Mouse (Mus musculus): ENCODE data around the gene Tmem259.

Tmem259 gene

DNA sequence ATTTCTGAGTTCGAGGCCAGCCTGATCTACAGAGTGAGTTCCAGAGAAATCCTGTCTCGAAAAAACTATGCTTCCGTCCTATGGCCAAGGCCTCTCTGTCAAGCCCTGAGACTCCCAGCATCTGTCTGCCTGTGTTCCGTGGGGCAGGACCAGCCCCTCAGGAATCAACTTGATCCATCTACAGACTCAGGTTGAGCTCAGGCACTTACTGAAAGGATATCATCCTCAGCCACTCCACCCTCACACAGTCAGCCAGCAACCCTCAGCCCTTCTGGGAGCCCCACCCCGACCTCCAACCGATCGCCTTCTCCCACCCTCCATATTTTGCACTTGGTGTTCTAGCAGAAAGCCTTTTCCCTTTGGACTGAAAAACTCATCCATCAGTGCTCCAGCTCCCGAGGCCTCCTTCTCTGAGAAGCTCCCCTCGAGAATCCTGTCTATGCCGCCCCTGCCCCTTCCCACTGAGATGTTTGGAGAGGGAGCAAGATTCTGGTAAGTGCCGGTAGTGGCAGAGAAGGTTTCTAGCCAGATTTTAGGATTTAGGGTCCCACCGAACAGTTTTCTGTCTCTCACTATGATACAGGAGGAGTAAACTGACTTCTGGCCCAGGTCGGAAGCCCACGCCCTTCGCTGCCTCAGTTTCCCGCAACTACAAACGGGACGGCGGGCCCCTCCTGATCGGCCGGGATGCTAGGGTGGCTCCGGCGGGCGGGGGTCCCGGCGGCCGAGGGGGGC is 3.8 kb upstream of the Tmem259 start:
- no peak for DNase-seq (ENCODE audit: low read depth, low spot score)

DNA sequence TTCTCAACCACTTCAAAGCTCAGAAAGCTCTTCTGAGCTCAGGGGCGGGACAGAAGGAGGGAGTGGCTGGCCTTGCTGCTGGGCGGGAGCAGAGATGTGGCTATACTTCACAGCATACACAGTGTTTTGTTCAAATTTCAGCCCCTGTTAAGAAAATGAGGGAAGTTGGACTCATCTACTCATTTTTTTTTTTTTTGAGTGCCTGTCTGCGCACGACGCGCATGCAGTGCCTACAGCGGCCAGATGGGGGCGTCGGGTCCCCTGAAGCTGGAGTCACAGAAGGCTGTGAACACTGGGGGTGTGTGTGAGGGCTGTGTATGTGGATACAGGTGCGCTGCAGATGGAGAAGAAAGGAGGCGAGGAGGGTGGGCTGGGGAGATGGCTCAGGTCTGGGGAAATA is 2.8 kb upstream of the Tmem259 start:
- DNase-seq (ENCODE audit: low read depth, low spot score): peak; percentile 94

DNA sequence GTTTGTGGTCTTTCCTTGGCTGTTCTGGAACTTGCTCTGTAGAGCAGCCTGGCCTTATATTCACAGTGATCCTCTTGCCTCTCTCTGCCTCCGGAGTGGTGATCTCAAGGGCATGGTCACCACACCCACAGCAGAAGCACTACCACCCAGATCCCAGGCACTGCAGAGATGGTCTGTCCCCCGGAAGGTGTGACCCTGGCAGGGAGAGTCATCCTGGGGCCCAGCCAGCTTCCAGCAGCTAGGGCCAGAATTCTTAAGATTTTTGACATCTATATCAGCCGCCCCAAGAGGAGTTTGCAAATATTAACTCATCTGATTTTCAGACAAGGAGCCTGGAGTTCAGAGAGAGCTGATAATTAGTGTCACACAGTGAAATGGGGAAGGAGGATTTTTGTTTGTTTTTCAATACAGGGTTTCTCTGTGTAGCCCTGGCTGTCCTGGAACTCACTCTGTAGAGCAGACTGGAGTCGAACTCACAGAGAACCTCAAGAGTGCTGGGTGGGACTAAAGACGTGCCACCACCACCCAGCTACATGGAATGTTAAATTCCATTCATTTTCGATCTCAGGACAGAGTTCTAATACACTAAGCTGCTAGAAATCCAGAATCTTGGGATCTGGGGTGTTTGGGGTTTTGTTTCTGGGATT is 2.2 kb upstream of the Tmem259 start:
- DNase-seq (ENCODE audit: low read depth, low spot score): no peak

DNA sequence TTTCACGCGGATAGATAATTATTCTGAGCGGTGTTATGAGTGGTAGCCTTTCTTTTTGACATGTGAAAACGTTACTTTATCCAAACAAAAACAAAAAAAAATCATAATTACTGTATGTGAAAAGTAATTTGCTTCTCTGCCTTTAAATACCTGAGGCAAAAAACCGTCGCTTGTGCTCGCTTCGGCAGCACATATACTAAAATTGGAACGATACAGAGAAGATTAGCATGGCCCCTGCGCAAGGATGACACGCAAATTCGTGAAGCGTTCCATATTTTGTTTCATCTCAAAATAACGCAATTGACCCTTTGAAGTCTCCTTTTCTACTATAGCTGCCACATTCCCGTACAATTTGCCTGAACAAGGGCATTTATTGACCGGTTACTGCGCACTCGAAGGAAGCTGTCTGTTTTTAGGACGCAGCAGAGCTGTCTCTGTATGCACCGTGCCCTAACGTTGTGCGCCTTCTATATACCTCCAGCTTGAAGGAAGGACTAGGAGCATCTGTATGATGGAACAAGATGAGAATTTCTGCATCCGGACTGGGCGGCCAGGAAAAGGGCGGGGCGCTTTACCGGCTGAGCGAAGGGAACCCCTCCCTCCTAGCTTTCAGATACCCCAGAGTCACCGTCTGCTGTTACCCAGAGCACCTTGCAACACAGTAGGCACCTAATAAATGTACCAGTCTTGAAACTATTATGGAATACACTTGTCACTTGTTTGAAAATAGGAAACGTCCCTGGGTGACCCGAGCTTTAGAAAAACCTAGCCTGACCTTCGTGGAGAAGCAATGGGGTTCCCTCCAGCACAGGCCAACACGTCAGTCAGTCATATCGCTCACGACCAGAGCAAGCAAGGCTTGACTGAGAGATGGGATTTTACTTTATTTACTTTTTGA is 1.5 kb upstream of the Tmem259 start:
- DNase-seq (ENCODE audit: low read depth, low spot score): peak; percentile 69

DNA sequence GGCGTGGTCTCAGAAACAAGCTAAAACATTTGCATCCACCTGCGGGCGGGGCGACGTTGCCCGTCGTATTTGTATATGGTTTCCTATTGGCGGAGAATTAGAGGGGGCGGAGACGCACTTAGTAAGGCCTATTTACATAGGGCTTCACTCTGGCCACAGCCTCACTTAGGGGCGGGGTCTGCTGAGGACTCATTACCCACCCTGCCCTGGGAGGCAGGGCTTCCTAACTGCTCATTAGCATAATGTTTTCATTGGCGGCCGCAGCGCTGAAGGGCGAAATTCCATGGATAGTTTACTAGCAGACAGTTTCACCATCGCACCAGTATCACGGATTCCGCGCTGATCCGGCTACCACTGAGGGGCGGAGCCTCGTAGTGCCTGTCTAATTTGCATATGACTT is 741 bp upstream of the Tmem259 start:
- DNase-seq (ENCODE audit: low read depth, low spot score): peak; percentile 98

DNA sequence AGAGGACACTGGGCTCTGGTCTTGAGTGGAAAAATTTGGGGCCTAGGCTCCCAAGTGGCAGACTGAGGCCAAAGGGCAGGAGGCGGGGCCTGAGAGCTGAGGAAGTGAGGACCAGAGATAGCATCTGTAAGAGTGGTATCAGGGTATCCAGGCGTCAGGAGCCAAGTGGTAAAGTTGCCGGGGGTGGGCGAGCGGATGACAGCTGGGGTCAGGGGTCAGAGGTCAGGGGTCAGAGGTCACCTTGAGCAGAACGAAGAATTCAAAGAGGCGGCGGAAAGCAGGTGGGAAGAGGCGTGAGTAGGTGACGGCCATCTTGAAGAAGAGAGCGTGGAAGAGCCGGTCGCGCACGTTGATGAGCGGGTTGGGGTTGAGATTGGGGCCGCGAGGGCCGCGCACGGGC is 460 bp downstream of the Tmem259 start:
- DNase-seq (ENCODE audit: low read depth, low spot score): peak; percentile 82

DNA sequence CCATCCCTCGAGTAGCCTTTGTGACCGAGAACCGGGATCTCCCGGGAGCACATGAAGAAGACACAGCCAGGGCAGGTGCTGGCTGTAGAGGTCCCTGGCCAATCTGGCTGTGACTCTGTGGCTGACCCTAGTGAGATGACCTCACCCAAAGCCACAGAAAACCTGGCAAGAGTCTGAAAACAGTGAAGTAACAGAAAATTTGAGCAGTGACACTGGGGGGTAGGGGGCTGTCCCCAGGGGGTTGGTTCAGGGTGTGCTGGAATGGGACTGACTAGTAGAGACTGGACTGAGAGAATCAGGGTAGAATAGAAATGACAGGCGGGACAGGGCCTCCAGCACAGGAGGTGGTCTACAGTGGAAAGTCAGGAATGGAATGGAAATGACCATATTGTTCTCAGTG is 925 bp downstream of the Tmem259 start:
- DNase-seq (ENCODE audit: low read depth, low spot score): no peak

DNA sequence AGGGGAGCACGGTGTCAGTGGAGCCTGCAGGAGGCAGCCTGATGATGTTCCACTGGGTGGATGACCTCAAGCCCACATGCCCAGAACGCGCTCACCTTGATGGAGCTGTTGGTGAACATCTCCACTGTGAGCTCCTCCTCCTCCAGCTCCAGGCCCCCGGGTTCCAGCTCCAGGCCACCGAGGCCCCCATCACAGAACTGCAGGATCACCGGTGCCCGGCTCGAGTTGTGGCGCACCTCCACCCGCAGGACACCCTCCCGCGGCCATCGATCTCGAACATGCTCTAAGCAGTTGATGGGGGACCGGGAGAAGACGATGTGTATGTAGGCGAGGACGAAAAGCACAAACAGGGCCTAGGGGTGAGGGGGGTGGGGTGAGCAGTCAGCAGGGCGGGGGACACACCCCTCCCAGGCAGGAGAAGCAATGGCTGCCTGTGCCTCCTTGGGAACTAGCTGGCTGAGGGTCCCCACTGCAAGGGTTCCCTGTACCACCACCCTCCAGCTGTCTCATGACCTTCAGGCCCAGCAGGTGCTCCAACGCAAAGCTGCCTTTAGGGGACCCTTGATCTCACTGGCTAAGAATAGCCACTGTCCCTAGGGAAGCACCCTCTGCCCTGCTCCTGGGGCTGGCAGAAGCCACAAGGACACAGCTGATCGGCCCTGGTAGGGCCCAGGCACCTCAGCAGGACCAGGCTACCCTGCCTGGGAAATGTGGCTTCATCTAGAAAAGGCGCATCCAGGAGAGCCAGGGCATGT is 4.6 kb downstream of the Tmem259 start:
- no peak for DNase-seq (ENCODE audit: low read depth, low spot score)

DNA sequence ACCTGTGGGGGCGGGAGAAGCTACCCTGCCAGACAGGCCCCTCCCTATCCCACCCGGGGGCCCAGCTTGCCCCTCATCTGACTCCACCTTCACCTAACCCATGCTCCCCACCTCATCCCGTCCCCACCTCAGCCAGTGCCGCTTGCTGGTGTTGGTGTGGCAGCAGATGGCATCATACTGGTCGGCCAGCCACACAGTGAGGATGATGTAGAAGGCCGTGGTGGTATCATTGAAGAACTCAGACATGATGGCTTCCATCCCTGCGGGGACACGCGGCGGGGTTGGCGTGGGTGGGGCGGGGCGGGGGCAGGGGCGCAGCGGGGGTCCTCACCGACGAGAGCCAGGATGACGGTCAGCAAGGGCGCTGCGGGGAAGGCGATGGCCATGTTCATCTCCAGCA is 6.1 kb downstream of the Tmem259 start:
- no peak for DNase-seq (ENCODE audit: low read depth, low spot score)

DNA sequence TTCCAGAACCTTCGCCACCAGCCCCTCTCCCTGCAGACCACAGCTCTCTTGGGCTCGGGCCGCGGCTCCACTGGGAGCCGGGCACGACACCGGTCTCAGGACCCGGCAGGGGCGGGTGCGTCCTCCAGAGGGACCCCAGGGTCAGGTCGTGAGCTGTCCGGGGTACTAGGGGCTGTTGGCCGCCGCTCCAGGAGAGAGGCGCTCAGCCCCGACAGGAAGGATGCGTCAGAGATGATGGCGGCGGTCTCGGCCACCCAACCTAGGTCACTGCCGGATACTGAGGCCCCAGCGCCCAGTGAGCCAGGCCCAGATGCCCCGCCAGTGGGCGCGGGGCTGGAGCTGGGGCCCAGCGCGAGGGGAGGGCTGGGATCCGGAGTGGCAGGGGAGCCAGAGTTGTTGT is 6.8 kb downstream of the Tmem259 start:
- no peak for DNase-seq (ENCODE audit: low read depth, low spot score)

DNA sequence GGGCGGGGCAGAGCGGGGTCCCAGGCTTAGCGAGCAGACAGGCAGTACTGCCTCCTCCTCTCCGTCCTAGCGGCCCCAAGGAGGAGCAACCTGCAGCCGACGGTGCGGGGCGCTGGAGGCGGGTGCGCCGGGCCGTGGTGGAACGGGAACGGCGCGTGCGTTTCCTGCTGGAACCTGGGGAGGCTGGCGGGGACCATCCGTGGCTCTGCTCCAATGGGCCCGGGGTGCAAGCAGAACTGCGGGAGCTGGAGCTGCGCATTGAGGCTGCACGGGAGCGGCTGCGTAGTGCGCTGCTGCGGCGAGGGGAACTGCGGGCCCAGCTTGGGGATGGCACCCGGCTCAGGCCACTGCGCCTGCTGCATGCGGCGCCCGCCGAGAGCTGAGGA is 7.4 kb downstream of the Tmem259 start:
- DNase-seq (ENCODE audit: low read depth, low spot score): no peak

DNA sequence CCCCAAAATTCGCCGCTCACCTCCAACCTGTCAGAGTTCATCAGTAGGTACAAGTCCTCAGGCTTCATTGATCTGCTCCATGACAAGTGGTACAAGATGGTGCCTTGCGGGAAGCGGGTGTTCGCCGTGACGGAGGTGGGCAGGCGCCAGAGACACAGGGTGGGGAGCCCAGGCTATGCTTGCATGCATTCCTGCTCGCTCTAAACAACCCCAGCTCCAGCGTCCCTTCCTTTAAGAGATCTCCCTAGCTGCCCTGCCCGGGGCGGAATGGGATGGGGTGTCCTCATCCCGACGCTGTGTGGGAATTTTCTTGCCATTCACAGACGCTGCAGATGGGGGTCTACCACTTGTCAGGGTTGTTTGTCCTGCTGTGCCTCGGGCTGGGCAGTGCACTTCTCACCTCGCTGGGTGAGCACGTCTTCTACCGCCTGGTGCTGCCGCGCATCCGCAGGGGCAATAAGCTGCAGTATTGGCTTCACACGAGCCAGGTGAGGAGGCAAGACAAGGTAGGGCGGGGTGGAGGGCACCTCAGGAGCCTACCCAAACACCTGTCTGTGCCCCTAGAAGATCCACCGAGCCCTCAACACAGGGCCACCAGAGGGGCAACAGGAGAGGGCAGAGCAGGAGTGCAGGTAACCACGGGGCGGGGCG is 7.9 kb downstream of the Tmem259 start:
- no peak for DNase-seq (ENCODE audit: low read depth, low spot score)

DNA sequence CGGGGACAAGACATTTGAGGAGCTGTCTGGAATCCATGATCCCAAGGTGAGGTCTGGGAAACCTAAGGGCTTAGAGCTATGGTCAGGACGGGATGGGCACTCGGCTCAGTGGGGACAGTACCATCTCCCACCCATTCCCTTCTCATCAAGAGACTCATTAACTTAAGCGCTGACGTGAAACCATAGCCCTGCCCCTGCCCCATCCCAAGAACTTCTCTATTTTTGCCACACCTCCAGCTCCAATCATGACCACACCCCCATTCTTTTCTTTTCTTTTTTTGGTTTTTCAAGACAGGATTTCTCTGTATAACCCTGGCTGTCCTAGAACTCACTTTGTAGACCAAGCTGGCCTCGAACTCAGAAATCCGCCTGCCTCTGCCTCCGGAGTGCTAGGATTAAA is 9.5 kb downstream of the Tmem259 start:
- DNase-seq (ENCODE audit: low read depth, low spot score): no peak

DNA sequence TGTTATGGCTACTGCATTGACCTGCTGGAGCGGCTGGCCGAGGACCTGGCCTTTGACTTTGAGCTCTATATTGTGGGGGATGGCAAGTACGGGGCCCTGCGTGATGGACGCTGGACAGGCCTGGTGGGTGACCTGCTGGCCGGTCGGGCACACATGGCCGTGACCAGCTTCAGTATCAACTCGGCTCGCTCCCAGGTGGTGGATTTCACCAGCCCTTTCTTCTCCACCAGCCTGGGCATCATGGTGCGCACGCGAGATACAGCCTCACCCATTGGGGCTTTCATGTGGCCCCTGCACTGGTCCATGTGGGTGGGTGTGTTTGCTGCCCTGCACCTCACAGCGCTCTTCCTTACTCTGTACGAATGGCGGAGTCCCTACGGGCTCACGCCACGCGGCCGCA is 10.0 kb downstream of the Tmem259 start:
- no peak for DNase-seq (ENCODE audit: low read depth, low spot score)

DNA sequence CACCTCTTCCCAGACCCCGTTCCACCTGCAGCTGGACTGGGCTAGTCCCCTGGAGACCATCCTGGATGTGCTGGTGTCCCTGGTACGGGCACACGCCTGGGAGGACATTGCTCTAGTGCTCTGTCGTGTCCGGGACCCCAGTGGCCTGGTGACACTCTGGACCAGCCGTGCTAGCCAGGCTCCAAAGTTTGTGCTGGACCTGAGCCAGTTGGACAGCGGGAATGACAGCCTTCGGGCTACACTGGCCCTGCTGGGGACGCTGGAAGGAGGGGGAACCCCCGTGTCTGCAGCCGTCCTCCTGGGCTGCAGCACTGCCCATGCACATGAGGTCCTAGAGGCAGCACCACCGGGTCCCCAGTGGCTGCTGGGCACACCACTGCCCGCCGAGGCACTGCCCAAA is 11.3 kb downstream of the Tmem259 start:
- no peak for DNase-seq (ENCODE audit: low read depth, low spot score)

DNA sequence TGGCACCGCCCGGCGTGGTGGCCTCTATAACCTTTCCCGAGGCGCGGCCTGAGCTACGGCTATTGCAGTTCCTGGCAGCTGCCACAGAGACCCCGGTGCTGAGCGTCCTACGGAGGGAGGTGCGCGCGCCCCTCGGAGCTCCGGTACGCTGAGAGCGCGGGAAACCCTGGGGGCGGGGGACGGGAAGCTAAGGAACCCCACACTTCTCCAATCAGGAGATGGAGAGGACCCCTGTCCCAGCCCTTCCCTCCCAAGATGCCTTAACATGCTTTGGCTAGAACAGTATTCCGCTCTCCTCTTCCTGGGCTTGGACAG is 13.0 kb downstream of the Tmem259 start:
- DNase-seq (ENCODE audit: low read depth, low spot score): no peak

DNA sequence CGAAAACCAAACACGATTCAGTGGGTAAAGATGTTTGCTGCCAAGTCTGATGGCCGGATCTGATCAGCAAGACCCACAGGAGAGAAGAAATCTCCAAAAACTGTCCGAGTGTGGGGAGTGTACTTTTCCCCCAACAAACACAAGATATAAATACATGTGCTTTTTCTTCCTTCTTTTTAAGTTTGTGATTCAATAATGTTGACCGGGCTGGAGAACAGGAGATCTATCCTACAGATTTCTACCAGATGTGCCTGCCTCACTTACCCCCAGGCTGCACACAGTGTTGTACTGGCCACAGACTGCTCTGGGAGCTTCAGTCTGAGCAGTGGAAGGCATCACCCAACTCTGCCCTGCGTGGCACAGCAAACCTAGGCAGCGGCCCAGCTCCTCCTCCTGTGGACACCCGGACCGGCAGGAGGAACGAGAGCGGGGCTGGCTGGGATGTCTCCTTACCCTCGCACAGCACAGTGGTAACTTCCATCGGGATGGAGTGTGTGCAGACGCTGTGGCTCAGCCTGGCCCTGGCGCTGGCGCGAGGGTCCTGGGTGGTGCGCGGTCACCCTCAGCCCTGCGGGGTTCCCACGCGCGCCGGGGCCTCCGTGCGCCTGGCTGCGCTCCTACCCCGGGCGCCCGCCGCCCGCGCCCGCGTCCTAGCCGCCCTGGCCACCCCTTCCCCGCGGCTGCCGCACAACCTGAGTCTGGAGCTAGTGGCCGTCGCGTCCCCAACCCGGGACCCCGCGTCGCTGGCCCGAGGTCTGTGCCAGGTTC is 13.5 kb downstream of the Tmem259 start, which contains the start of gene Grin3b:
TSS of gene Grin3b (plus strand) at position 301 of the 768 bp plus-strand sequence.
- no peak for DNase-seq (ENCODE audit: low read depth, low spot score)

DNA sequence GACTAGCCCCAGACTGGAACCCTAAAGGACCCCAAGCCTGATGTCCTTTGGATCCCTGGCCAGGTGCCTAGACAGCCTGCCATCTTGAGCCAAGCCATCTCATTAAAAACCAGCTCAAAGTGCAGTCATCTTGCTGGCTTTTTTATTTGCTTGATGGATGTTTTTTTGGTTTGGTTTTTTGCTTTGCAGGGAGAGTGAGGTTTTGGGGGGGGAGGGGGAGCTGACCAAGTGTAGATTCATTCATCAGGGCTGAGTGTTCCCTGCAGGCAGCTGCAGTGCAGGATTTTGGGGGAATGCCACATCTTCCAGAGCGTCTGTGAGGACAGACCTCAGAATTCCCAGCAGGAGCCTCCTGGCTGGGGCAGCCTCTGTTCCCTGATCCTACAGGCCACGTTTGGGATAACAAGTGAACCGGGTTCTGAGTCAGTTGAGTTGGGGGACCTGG is 15.0 kb downstream of the Tmem259 start:
- DNase-seq (ENCODE audit: low read depth, low spot score): no peak

DNA sequence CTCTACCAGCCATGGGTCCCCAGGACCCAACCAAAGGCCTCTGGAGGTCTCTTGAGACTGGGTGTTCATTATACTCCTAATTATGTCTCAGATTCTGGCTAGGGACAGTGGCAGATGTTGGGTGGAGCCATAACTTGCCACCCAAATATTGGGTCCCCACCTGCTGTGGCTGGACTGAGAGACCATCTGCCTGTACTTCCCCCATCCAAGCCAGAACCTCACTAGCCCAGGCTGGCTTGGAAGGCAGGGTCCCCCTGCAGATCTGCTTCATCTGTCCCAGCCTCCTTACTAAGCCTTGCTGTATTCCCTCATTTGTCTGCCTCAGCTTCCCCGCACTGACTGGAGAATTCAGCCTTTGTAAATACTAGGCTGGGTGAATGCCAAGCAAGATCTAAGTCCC is 15.9 kb downstream of the Tmem259 start:
- no peak for DNase-seq (ENCODE audit: low read depth, low spot score)

DNA sequence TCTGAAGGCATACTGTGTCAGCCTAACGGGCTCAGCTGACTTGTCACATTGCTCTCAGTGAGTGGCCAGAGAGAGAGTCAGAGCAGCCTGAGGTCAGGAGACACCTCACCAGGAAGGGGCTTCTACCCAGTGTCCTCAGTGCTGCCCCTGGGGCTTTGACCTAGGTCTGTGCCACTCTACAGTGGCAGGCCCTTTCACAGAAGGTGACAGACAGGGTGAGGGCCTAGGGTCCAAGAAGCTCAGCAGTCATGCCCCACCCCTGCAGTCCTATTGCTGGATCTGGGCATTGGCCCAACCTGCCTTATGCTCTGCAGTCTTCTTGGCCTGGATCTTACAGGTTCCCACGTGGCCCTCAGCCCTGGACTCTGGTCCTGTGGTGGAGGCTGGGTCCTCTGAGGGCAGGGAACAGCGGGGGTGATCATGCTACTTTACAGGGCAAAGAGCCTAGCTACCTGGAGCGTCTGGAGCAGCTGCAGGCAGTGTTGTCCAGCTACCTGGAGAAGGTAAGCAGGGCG is 17.2 kb downstream of the Tmem259 start:
- DNase-seq (ENCODE audit: low read depth, low spot score): no peak
